Mouse (Mus musculus) G1E (cell line): ENCODE measurements around the gene Nlgn1. TPM values are rescaled to one million over a fixed set of nuclear protein-coding genes. Genes with fewer than 3 reads are reported as not detected.

Experiments used
- ATAC-seq: 2 replicates; pipeline ENCODE4 v1.8.0; 2016; ENCODE audit warnings: mild to moderate bottlenecking; ENCODE audit not compliant: insufficient number of reproducible peaks, poor library complexity, low FRiP score, severe bottlenecking; ENCODE audit errors: extremely low read depth
- DNase-seq: peaks from one replicate; pipeline ENCODE4 v3.0.0; 2012; ENCODE audit warnings: low spot score
- H3K27me3 ChIP-seq: 2 replicates; pipeline ENCODE4 v1.6.1; 2012; ENCODE audit warnings: mild to moderate bottlenecking, low read length, inconsistent platforms; ENCODE audit not compliant: insufficient read depth
- H3K36me3 ChIP-seq: replicated peaks from 2 replicates; pipeline ENCODE3; 2012; ENCODE audit warnings: mild to moderate bottlenecking, inconsistent platforms
- H3K4me1 ChIP-seq: 2 replicates; pipeline ENCODE4 v1.6.1; 2012; ENCODE audit warnings: low read depth, low read length, inconsistent platforms, mixed read lengths; ENCODE audit not compliant: insufficient read depth
- H3K4me3 ChIP-seq: 2 replicates; pipeline ENCODE4 v1.5.1; 2012; ENCODE audit warnings: low read depth, mild to moderate bottlenecking, inconsistent platforms, low read length, moderate library complexity, mixed read lengths
- H3K9me3 ChIP-seq: replicated peaks from 2 replicates; pipeline ENCODE4 v1.6.1; 2012; ENCODE audit warnings: inconsistent platforms
- CTCF ChIP-seq: IDR thresholded peaks from 2 replicates; pipeline ENCODE4 v1.5.1; 2012; ENCODE audit warnings: low read depth, low read length, inconsistent platforms, mixed read lengths
- GATA1 ChIP-seq: IDR thresholded peaks from 2 replicates; pipeline ENCODE4 v1.6.1; 2012; ENCODE audit warnings: borderline replicate concordance, low read length, inconsistent platforms, mixed read lengths
- GATA2 ChIP-seq: IDR thresholded peaks from 2 replicates; pipeline ENCODE4 v1.6.1; 2012; ENCODE audit warnings: low read depth, low read length, inconsistent platforms, borderline replicate concordance
- POLR2AphosphoS5 ChIP-seq: IDR thresholded peaks from 2 replicates; pipeline ENCODE4 v1.6.1; 2012; ENCODE audit warnings: low read depth, low read length, inconsistent platforms; ENCODE audit not compliant: insufficient replicate concordance
- TAL1 ChIP-seq: conservative IDR thresholded peaks from 2 replicates; pipeline ENCODE4 v1.6.1; 2012; ENCODE audit warnings: low read depth, low read length, inconsistent platforms, mixed read lengths
- polyA plus RNA-seq: library from polyadenylated mRNA; stranded (reverse); fragments of >175 nt; gene quantifications from 2 replicates; pipeline ENCODE4 v1.2.3, GENCODE M21; 2012
- total RNA-seq, 2 experiments: library from RNA; stranded (forward) in 1 of 2; stranded (reverse) in 1 of 2; fragments of 200-1000 nt in 1 of 2; fragments of >200 nt in 1 of 2; fragmentation: Nextera tagmentation in 1 of 2; gene quantifications; 2 replicates each; pipeline ENCODE4 v1.2.3; 2014 to 2017

Nlgn1 gene
- total and polyA plus RNA-seq, 3 experiments = 0.11 TPM; not detected in 2

DNA sequence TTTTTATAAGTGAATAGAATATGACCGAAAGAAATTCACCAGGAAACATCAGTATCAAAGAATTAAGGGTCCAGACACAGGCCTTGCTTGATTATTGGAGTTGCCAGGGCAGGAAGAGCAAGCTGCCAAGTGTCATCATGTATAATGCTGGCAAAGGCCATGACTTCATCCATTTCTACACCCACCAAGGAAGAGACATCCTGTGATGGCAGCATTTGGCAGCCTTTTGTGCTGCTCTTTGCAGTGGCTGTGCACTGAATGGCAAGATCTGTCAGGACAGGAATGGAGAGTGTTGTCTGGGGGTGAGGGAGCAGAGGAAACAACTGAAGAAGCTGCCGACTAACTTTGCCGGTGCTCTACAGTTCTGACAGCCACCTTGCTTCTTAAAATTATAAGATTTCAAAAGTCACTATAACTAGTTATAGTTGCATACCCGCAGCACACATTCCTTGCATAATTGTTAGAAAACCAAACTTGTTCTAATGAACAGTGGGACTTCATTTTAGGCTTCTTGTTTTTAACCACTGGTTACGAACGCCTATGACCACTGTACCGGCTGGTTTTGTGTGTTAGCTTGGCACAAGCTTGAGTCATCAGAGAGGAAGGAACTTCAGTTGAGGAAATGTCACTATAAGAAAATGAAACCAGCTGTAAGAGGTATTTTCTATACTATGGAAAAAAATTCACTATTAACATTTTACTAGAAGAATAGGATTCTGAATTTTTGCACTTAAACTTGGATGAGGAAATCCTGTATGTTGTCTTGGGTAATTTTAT lies 487.4 kb downstream of the Nlgn1 start:
- no peak for TF ChIP-seq GATA2
- no peak for TF ChIP-seq POLR2AphosphoS5
- TF ChIP-seq CTCF = no peak
- no peak for TF ChIP-seq GATA1
- TF ChIP-seq TAL1 = no peak
- Histone ChIP-seq H3K4me3 (no peak overlapping the region), H3K36me3 (no peaks in the 10 kb centered on the region), H3K27me3 (no peaks in the 10 kb centered on the region), H3K9me3 (no peaks in the 10 kb centered on the region), H3K4me1 (no peaks in the 10 kb centered on the region)
- DNase-seq = no peak
- ATAC-seq = no peak

GRCm38 (mm10) chr3:25830237-25830636 lies 502.0 kb downstream of the Nlgn1 start:
- TF ChIP-seq CTCF = no peak
- TF ChIP-seq POLR2AphosphoS5 = no peak
- no peak for TF ChIP-seq GATA2
- no peak for TF ChIP-seq TAL1
- TF ChIP-seq GATA1 = no peak
- H3K27me3 ChIP-seq = no peaks in the 10 kb centered on the region; the same call in 1 of the 2 replicates

GRCm38 (mm10) chr3:25813368-25813767 lies 518.9 kb downstream of the Nlgn1 start:
- H3K9me3 ChIP-seq = no peaks in the 10 kb centered on the region
- no peak for TF ChIP-seq POLR2AphosphoS5
- H3K4me1 ChIP-seq = no peaks in the 10 kb centered on the region
- DNase-seq (no peak), ATAC-seq (no peak)
- H3K4me3 ChIP-seq = no peak overlapping the region
- H3K27me3 ChIP-seq = no peaks in the 10 kb centered on the region
- H3K36me3 ChIP-seq = no peaks in the 10 kb centered on the region

More at GRCm38 (mm10) chr3:25830237-25830636, 502.0 kb downstream of the Nlgn1 start:
- Histone ChIP-seq H3K36me3 (no peaks in the 10 kb centered on the region), H3K4me1 (no peaks in the 10 kb centered on the region), H3K4me3 (no peak overlapping the region), H3K9me3 (no peaks in the 10 kb centered on the region)
- ATAC-seq (no peak), DNase-seq (no peak)

DNA sequence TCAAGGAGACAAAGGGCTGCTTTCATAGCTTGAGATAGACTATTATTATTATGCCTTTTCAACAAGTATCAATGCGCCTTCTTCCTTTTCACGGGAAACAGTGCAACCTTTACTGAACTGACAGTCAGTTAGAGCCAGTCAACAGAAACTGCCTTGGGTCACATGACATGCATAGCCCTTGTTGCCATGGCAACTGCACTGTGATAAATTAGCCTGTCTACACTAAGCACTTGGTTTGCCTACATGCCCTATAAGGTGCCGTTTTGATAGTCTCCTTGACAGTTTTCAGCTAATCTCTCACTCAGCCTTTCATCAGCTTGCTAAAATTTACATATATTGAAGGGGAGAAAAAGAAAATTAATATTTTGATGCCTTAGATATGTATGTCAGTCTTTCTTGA lies 524.7 kb downstream of the Nlgn1 start:
- no peaks in the 10 kb centered on the region; the same call in 1 of the 2 replicates for H3K27me3 ChIP-seq
- H3K4me3 ChIP-seq = no peak overlapping the region
- H3K36me3 ChIP-seq = no peaks in the 10 kb centered on the region
- TF ChIP-seq CTCF (no peak), GATA2 (no peak)
- no peaks in the 10 kb centered on the region for H3K9me3 ChIP-seq
- no peaks in the 10 kb centered on the region for H3K4me1 ChIP-seq
- ATAC-seq (no peak), DNase-seq (no peak)

GRCm38 (mm10) chr3:25781651-25782050 lies 550.6 kb downstream of the Nlgn1 start:
- Histone ChIP-seq H3K36me3 (no peaks in the 10 kb centered on the region), H3K27me3 (no peaks in the 10 kb centered on the region), H3K4me3 (no peak overlapping the region), H3K9me3 (no peaks in the 10 kb centered on the region), H3K4me1 (no peaks in the 10 kb centered on the region)
- TF ChIP-seq GATA1 (no peak), CTCF (no peak), TAL1 (no peak), GATA2 (no peak)
- ATAC-seq (no peak), DNase-seq (no peak)

DNA sequence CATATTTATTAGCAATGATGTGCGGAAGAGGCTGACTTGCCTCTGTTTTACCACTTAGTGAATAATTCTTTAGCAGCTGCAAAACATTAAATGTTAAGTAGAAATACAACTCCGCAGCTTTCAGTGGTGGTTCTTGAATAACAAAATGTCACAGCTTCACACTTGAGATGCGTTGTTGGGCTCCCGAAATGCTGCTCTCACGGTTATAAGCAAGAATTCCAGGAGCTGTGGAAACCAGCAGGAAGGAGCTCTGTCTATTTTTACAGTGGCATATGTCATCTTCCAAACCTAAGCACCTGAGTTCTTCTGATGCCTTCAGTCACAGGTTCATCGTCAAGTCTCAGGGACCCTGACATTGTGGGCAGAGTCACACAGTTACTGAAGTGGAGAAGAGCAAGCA lies 556.8 kb downstream of the Nlgn1 start:
- Histone ChIP-seq H3K27me3 (no peaks in the 10 kb centered on the region), H3K36me3 (no peaks in the 10 kb centered on the region), H3K4me3 (no peak overlapping the region), H3K4me1 (no peaks in the 10 kb centered on the region), H3K9me3 (no peaks in the 10 kb centered on the region)
- DNase-seq (no peak), ATAC-seq (no peak)
- no peak for TF ChIP-seq GATA1
- TF ChIP-seq POLR2AphosphoS5 = no peak
- no peak for TF ChIP-seq GATA2
- no peak for TF ChIP-seq TAL1
- no peak for TF ChIP-seq CTCF

DNA sequence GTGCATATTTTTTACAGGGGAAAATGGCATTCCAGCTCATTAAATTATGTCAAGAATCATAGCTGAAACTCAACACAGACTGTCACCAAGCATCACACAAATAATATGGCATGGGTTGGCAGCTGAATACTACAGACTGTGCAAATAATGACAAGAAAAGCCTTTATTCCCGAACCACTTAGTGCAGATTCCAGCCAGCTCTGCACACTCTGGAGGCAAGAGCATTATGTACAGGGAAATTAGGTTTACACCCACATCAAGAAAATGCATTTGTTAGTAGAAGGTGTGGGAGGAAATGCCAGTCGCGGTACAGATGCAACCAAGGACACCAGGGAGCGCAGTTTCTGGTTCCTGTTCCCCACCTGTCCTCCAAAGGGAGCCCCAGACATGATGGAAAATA lies 558.4 kb downstream of the Nlgn1 start:
- no peaks in the 10 kb centered on the region for H3K4me1 ChIP-seq
- no peaks in the 10 kb centered on the region for H3K36me3 ChIP-seq
- H3K27me3 ChIP-seq = no peaks in the 10 kb centered on the region
- DNase-seq (no peak), ATAC-seq (no peak)
- no peaks in the 10 kb centered on the region for H3K9me3 ChIP-seq
- TF ChIP-seq GATA2 (no peak), POLR2AphosphoS5 (no peak), GATA1 (no peak), CTCF (no peak), TAL1 (no peak)
- no peak overlapping the region for H3K4me3 ChIP-seq
